Mouse (Mus musculus) midbrain, postnatal 0 days (tissue): ENCODE measurements around the gene Ptpn5. TPM values are rescaled to one million over a fixed set of nuclear protein-coding genes. Genes with fewer than 3 reads are reported as not detected.

Experiments
- ATAC-seq: fragments of 200-750 bp; cut with Nextera tagmentation; 2 replicates; pipeline ENCODE4 v1.8.0; 2017; ENCODE audit warnings: moderate number of reproducible peaks, mild to moderate bottlenecking, moderate TSS enrichment, moderate library complexity; ENCODE audit not compliant: low FRiP score
- DNase-seq: peaks from one replicate; pipeline ENCODE4 v3.0.0-alpha.2; 2015; ENCODE audit warnings: low spot score
- H3K27ac ChIP-seq: fragments of 300-500 bp; sonication (generic); 2 replicates; pipeline ENCODE4 v1.5.1; 2014; ENCODE audit warnings: low read depth, mild to moderate bottlenecking, low read length, mixed read lengths
- H3K27me3 ChIP-seq: fragments of 300-500 bp; sonication (generic); 2 replicates; pipeline ENCODE4 v1.6.1; 2014; ENCODE audit warnings: low read length, control low read depth, mixed read lengths; ENCODE audit not compliant: insufficient read depth
- H3K36me3 ChIP-seq: fragments of 300-500 bp; sonication (generic); 2 replicates; pipeline ENCODE4 v1.6.1; 2014; ENCODE audit warnings: low read length, control low read depth, mixed read lengths; ENCODE audit not compliant: insufficient read depth
- H3K4me1 ChIP-seq: fragments of 300-500 bp; sonication (generic); 2 replicates; pipeline ENCODE4 v1.6.1; 2014; ENCODE audit warnings: mild to moderate bottlenecking, control low read depth, antibody characterized with exemption, low read length, mixed read lengths; ENCODE audit not compliant: insufficient read depth
- H3K4me2 ChIP-seq: fragments of 300-500 bp; sonication (generic); 2 replicates; pipeline ENCODE4 v1.6.1; 2014; ENCODE audit warnings: low read depth, mild to moderate bottlenecking, low read length, mixed read lengths; ENCODE audit not compliant: poor library complexity, severe bottlenecking
- H3K4me3 ChIP-seq: fragments of 300-500 bp; sonication (generic); 2 replicates; pipeline ENCODE4 v1.5.1; 2014; ENCODE audit warnings: low read depth, mild to moderate bottlenecking, low read length, moderate library complexity
- H3K9ac ChIP-seq: fragments of 300-500 bp; sonication (generic); replicated peaks from 2 replicates; pipeline ENCODE4 v1.6.1; 2014; ENCODE audit warnings: mild to moderate bottlenecking, low read length, moderate library complexity, mixed read lengths; ENCODE audit not compliant: poor library complexity, severe bottlenecking
- H3K9me3 ChIP-seq: fragments of 300-500 bp; sonication (generic); 2 replicates; pipeline ENCODE4 v1.6.1; 2016; ENCODE audit warnings: low read length, control low read depth
- CTCF ChIP-seq: IDR thresholded peaks from 2 replicates; pipeline ENCODE4 v1.5.1; 2016; ENCODE audit warnings: antibody characterized with exemption, mild to moderate bottlenecking
- WGBS: fragments of 180-500 bp; shearing (Covaris S2); extraction: QIAGEN DNeasy Blood & Tissue Kit; methylation state at CpG from one replicate; pipeline ENCODE4 v1.1.7; 2014; 5-methylcytosine and 5-hydroxymethylcytosine counted together
- polyA plus RNA-seq: library from polyadenylated mRNA; unstranded; fragments of >200 nt; fragmentation: Nextera tagmentation; extraction: Ambion mirVana; gene quantifications from 2 replicates; pipeline ENCODE4 v1.2.1, GENCODE M21; 2015
- total RNA-seq: library from RNA; depleted of rRNA; stranded (reverse); fragments of >200 nt; gene quantifications from 2 replicates; pipeline ENCODE4 v1.2.3, GENCODE M21; 2014

Gene Ptpn5
- total and polyA plus RNA-seq, 2 experiments from 2014 or later, result 114 to 187 TPM

- H3K4me2 ChIP-seq, result no peak overlapping the region
- DNase-seq (no peak), ATAC-seq (no peak)
- H3K4me3 ChIP-seq, result no peak overlapping the region
- no peak overlapping the region for H3K9ac ChIP-seq
- no peaks in the 10 kb centered on the region for H3K27me3 ChIP-seq
- H3K36me3 ChIP-seq, result peaks cover 36% of the 10 kb centered on the region
- TF ChIP-seq CTCF, result no peak
- H3K9me3 ChIP-seq, result no peaks in the 10 kb centered on the region
- WGBS, result 78% methylated on average over 7 of the region's 7 CpGs
- no peak overlapping the region for H3K27ac ChIP-seq
- no peaks in the 10 kb centered on the region for H3K4me1 ChIP-seq
Observed at GRCm38 (mm10) chr7:47110511-47110910, 23.0 kb downstream of the Ptpn5 start.

- Histone ChIP-seq H3K27me3 (no peaks in the 10 kb centered on the region), H3K9me3 (no peaks in the 10 kb centered on the region), H3K4me2 (no peak overlapping the region), H3K4me1 (no peaks in the 10 kb centered on the region), H3K4me3 (no peak overlapping the region), H3K9ac (no peak overlapping the region), H3K36me3 (peaks cover 41% of the 10 kb centered on the region), H3K27ac (no peak overlapping the region)
- no peak for TF ChIP-seq CTCF
- ATAC-seq, result no peak
- DNase-seq, result no peak
- WGBS, result 87% methylated on average over 13 of the region's 13 CpGs
Observed at GRCm38 (mm10) chr7:47108779-47109189, 24.7 kb downstream of the Ptpn5 start.

GRCm38 (mm10) chr7:47106949-47107348 lies 26.5 kb downstream of the Ptpn5 start:
- DNase-seq (no peak), ATAC-seq (no peak)
- no peak overlapping the region for H3K27ac ChIP-seq
- H3K9ac ChIP-seq, result no peak overlapping the region
- H3K4me1 ChIP-seq, result no peaks in the 10 kb centered on the region
- H3K36me3 ChIP-seq, result peaks cover 32% of the 10 kb centered on the region
- no peak for TF ChIP-seq CTCF
- no peak overlapping the region for H3K4me2 ChIP-seq
- H3K27me3 ChIP-seq, result no peaks in the 10 kb centered on the region
- no peaks in the 10 kb centered on the region for H3K9me3 ChIP-seq
- no peak overlapping the region for H3K4me3 ChIP-seq

- Histone ChIP-seq H3K9ac (no peak overlapping the region), H3K4me3 (no peak overlapping the region), H3K4me1 (no peaks in the 10 kb centered on the region), H3K27ac (no peak overlapping the region), H3K4me2 (no peak overlapping the region), H3K27me3 (no peaks in the 10 kb centered on the region), H3K9me3 (no peaks in the 10 kb centered on the region), H3K36me3 (peaks cover 19% of the 10 kb centered on the region)
- TF ChIP-seq CTCF, result no peak
- no peak for DNase-seq
- 82% methylated on average over 1 of the region's 1 CpGs for WGBS
- ATAC-seq, result no peak
Observed at GRCm38 (mm10) chr7:47103671-47104414, 29.6 kb downstream of the Ptpn5 start.

- no peak overlapping the region for H3K9ac ChIP-seq
- H3K27ac ChIP-seq, result no peak overlapping the region
- H3K4me1 ChIP-seq, result no peaks in the 10 kb centered on the region
- 51% methylated on average over 2 of the region's 2 CpGs for WGBS
- H3K36me3 ChIP-seq, result peaks cover 19% of the 10 kb centered on the region
- DNase-seq (no peak), ATAC-seq (no peak)
- TF ChIP-seq CTCF, result no peak
- H3K27me3 ChIP-seq, result no peaks in the 10 kb centered on the region
- no peaks in the 10 kb centered on the region for H3K9me3 ChIP-seq
- H3K4me3 ChIP-seq, result no peak overlapping the region
- no peak overlapping the region for H3K4me2 ChIP-seq
Observed at GRCm38 (mm10) chr7:47102970-47103369, 30.5 kb downstream of the Ptpn5 start.

- WGBS, result 56% methylated on average over 6 of the region's 6 CpGs
- Histone ChIP-seq H3K4me1 (no peaks in the 10 kb centered on the region), H3K4me3 (no peak overlapping the region), H3K9me3 (no peaks in the 10 kb centered on the region), H3K9ac (no peak overlapping the region), H3K27ac (no peak overlapping the region), H3K27me3 (no peaks in the 10 kb centered on the region), H3K36me3 (peaks cover 16% of the 10 kb centered on the region), H3K4me2 (no peak overlapping the region)
- no peak for TF ChIP-seq CTCF
- DNase-seq (no peak), ATAC-seq (no peak)
Observed at GRCm38 (mm10) chr7:47100615-47101014, 32.9 kb downstream of the Ptpn5 start.
